Mouse (Mus musculus) heart, adult 2 months (tissue): Measurements from ENCODE around the gene Foxf1.

Experiments
- CTCF ChIP-seq: fragments of 200-600 bp; IDR thresholded peaks from 2 replicates; pipeline ENCODE4 v1.8.1; 2022; ENCODE audit warnings: antibody characterized with exemption, mild to moderate bottlenecking, moderate library complexity
- EP300 ChIP-seq: fragments of 200-500 bp; IDR thresholded peaks from 2 replicates; pipeline ENCODE4 v1.6.1; 2011; ENCODE audit warnings: low read depth, low read length, control low read depth; ENCODE audit not compliant: insufficient read depth
- POLR2A ChIP-seq: fragments of 200-500 bp; IDR thresholded peaks from 2 replicates; pipeline ENCODE4 v1.6.1; 2011; ENCODE audit warnings: mild to moderate bottlenecking, low read depth, low read length, control low read depth; ENCODE audit not compliant: insufficient read depth

DNA sequence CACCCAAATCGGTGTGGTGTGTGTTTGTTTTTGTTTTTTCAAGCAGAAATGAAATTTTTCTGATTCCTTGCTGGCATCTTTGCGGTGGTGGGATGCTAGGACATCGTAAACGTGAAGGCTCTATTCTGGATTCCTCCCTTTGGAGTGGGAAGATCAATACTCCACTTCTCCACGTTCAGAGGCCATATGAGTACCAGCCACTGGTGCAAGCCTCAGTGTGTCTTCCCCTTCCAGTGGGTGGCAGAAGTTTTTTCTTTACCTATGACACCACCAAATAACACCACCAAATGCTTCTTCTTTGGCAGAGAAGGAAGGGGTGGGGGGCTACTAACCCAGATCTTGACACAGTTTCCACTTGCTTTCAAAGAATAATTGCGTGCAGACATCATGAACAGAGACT lies 42.0 kb downstream of the Foxf1 start:
- TF ChIP-seq CTCF, result no peak
- no peak for TF ChIP-seq EP300
- no peak for TF ChIP-seq POLR2A
